Mouse (Mus musculus) thymus, postnatal 25 days (tissue): Measurements from ENCODE around the gene Sell.
"Not testable (repeated sequence)": the region's sequence is repeated elsewhere in the genome, so short reads cannot be mapped to it uniquely, and the experiment has no call there.

ENCODE experiments used
- DNase-seq: peaks from one replicate; pipeline ENCODE4 v3.0.0; 2022

The Sell gene

DNA sequence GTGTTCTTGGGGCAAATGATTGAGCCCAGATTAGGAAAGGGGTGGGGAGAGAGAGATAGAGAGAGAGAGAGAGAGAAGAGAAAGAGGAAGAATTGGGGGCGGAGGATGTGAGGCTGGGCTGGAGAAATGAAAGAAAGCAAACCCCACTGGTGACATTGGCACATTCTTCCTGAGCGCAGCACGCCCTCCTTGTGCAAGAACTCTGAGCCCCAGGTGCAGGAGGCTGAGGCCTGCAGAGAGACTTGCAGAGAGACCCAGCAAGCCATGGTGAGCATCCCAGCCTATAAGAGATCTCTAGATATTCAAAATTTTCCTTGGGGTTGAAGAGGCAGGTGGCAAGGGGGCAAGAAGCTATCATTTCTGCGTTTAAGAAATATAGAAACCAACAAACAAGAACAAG, at the start of gene Sell:
Gene Sell (plus strand): TSS at position 58 of the 400 bp plus-strand sequence.
- peak; percentile 84 for DNase-seq

DNA sequence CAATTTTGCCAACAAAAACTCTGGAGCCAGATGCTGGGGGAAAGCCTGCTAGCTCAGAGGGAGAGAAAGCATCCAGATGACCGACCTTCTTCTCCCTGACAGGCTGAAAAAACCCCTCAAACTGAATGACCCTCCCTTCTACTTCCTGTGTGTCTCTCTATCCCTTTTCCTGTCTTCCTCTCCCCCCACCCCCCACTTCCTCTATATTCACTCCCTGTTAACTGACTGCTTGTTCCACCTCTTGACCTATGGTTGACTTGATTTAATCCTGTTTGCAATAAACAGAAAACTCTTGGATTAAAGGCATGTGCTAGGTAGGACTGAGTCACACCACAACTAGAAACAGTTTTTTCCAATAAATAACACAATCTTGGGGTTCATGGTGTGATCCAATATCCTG, 47.2 kb upstream of the Sell start:
- DNase-seq = no peak

DNA sequence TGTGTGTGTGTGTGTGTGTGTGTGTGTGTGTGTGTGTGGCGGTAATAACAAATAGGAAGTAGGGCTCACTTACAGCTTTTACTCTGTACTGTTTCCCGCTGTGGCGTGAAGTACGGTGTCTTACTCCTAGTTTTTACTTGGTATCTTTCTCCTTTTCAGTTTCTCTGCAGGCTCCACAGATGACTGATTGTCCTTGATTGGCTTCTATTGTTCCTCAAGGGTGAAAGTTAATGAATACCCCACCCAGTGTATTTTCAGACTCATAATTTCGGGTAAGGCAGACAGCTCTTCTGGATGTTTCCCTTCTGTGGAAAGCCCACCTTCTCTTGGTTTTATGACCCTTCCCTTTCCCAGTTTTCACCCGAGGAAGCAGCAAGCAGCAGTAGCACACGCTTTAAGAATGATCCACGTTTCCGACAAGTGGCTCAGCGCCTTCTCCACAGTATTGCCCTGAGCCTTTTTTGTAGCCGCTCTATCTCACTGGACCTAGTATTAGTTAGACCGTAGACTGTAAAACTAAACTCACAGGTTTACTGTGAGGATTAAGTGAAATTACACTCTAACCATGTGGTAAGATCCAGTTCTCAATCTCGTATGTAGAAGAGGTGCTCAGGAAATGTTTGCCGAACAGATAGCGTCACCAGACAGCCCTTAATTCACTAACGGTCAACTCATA, 43.4 kb upstream of the Sell start:
- no peak for DNase-seq

DNA sequence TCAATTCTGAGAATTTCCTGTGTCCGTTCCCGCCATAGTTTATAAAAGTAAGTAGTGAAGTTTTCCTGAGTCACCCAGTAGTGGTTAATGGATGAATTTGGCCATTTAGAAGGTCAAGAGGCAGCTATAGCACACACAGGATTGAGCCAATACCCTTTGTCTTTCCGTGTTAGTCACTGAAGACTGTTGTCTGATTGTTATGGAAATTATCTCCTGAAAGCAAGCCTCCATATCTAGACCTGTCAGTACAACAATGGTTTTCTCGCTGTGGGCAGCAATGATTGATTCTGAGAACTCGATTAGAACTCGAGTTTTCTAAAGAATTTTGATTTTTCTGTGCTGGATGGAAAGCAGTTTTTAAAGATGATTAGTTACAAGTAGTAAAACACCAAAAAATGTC, 42.0 kb upstream of the Sell start:
- no peak for DNase-seq

DNA sequence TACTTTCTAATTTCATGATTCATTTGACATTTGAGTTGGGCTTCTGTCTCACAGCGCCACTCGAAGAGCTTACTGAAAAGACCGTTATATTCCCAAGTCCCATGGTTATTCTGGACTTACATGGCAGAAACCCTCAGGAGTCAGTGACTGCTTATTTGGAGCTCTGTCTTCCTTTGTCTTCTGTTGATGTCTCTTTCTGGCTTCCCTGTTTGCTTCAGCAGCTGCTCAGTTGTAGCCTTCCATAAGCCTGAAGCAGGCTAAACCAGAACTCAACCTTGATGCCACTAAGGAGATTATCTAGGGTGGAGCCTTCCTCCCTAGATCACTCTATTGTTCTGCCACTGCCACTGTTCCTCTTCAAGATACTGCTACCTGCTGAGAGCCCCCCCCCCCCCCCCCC, 41.0 kb upstream of the Sell start:
- DNase-seq = not testable (repeated sequence)

DNA sequence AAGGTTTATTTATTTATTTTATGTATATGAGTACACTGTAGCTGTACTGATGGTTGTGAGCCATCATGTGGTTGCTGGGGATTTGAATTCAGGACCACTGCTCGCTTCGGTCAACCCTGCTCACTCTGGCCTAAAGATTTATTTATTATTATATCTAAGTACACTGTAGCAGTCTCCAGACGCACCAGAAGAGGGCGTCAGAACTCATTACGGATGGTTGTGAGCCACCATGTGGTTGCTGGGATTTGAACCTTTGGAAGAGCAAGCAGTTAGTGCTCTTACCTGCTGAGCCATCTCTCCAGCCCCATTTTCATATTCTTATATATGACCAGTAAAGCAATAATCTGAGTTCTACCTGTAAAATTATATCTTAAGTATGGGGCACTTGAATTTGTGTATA, 39.7 kb upstream of the Sell start:
- peak; percentile 7 for DNase-seq

DNA sequence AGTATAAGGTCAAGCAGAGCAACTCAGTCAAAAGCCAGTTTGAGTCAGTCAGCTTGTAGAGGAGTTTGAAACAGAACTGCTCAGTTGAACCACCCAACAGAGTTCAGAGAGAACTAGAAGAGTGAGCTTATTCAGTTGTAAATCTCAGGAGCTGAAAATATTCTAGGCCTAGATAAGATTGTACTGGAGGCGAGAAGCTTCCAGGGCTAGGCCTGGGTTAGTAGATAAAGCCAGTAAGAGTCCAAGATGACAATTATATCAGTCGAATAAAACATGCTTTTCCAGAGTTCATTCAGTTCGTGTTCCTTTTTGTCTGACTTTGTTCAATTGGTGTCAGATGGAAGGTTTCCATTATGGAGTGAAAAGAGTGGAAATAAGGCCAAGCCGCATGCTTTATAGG, 36.1 kb upstream of the Sell start:
- DNase-seq = no peak

DNA sequence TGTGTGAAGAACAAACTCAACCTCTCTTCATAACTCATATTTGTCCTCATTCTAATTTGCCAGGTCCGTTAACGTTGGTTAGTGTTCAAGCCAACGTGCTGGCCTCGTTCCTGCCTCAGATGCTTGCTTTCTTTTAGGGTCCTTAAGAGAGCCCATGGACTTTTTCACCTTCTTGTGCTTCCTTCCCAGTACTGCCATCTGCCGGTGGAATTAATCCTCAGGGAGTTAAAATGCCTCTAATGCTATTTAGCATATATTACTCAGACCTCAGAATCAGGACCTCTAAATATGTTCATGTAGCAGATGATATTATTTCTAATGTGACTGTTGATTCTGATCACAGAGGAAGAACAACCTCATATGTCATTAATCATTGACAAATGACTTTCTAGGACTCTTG, 34.4 kb upstream of the Sell start:
- peak; percentile 33 for DNase-seq

DNA sequence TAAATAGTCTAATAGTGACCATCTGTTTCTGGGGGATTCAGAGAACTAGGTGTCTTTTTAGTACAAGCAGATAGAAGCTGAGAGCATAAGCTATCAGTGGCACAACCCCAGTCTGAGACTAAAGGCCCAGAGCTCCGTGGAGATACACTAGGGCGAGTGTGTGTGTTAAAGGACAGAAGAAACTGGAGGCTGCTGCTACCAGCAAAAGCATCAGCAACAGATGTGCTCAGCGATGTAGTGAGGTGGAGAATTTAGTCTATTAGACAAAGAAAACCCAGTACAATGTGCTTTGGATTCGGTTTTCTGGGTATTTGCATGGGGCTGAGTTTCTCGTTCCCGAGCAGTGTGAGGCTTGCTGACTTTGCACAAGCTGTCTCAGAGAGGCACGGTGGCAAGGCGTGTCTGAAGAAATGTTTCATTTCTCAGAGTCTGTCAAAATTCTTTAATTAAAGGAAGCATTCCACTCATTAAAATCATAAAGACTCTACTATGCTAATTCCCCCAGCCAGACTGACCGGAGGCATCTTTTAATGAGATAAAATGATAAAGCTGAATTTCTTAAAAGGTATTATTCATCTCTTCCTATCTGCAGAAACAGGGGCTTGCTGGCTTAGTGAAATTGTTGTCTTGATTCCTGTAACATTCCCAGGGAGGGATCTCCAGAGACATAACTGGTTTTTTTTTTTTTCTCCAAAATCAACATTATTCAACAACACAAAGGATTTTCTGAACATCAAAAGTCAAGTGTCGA, 21.2 kb upstream of the Sell start:
- DNase-seq = no peak

DNA sequence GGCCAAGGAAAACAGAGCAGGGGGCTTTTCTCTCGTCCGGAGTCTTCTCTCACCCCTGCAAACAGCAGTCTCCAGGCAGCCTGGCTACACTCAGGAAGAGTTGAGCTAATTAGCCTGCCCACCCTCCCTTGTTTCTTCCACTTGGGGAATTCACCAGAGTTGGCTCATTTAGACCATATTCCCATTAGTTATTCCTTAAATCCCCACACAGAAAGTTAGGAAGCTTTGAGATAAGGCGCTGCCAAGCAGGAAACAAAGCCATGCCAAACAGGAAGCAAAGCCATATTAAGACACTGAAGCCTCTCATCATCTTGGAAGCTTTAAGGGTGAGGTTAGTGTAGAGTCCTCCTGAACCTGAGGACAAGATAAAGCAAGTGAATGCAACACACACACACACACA, 18.2 kb upstream of the Sell start:
- DNase-seq = no peak

DNA sequence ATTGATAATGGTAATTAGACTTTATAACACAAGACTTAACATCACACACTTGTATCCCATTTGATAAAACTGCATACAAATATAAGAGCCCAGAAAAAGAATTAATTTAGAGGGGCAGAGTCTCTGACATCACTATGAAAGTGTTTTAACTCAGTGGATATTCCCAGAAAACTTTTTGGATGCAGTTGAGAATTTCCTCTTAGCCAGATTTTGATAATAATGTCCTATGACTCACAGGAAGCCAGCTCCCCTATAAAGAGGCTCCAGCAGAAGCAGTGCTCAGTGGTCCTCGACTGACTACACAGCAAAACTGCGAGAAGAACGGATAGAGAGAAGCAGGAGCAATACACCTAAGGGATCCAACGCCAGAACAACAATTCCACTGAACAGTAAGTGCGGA, 13.8 kb upstream of the Sell start, which contains the start of gene Sele:
Gene Sele (plus strand): TSS at position 301 of the 400 bp plus-strand sequence.
- no peak for DNase-seq

DNA sequence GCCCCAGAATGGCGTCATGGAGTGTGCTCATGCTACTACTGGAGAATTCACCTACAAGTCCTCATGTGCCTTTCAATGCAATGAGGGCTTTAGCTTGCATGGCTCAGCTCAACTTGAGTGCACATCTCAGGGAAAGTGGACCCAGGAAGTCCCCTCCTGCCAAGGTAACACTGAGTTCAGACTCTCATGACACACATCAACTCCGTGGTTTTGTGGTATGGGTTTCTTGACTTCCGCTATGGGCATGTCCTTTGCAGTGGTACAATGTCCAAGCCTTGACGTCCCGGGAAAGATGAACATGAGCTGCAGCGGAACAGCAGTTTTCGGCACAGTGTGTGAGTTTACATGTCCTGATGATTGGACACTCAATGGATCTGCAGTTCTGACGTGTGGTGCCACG, 8.2 kb upstream of the Sell start:
- no peak for DNase-seq

DNA sequence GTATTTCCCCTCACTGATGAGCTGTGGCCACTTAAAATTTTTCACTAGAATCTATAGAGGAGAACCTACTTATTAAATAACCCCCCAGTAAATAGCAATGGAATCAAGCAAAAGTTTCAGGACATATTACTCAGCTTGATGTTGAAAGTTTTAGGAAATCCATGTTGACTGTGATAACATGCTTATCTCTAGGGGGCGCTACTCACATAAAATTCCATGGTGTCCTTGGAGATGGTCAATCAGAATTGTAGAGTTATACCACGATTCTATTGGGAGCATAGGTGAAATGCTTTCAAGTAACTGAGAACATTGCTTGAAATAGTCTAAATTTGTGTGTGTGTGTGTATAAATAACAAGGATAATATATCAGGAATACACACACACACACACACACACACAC, 7.0 kb upstream of the Sell start:
- DNase-seq = no peak

DNA sequence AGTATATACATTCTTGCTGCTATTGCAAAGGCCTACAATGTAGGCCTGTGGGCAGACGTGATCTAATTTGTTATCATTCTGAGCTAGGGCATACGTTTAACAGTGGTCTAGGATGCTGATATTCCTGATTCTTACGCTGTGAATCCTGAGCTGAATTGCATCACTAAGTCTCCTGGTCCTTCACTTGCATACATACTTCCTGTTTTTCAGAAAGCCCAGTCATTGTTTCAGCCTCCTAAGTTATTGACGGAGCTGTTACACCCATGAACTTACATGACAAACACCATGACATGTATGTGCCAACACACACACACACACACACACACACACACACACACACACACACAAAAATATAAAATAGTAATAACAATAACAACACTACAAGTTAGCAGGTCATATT, 1.7 kb upstream of the Sell start:
- no peak for DNase-seq

DNA sequence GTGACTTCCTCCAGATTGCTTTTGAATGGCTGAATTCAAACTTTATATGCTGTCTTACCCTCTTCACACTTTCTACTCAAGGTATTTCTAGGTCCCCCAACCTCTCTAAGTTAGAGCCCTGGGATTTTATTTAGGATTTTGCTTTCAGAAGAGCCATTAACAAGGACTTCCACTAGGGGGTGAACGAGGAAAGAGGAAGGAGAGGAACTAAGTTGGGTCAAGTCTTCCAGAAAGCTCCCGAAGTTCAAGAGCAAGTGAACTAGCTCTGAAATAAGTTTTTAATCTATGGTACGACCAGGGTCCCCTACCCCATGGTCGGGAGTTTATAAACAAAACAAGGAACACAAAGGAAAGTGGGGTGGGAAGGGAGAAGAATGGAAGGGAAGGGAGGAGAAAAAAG, 504 bp upstream of the Sell start:
- peak; percentile 53 for DNase-seq

DNA sequence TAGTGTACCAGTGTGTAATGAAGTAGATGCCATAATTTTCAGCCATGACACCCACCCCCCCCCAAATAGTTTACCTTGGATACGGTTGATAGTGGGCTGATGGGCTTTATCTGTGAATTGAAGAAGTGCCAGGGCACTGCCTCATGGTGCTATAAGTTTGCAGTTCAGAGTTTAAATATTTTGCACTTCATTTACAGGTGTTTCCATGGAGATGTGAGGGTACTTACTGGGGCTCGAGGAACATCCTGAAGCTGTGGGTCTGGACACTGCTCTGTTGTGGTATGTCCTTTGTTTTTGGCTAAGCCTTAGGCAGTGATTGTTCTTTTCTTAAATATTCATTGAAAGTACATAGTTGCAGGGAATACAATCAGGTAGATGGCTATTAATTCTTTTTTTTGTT, 1.1 kb downstream of the Sell start:
- peak; percentile 24 for DNase-seq

DNA sequence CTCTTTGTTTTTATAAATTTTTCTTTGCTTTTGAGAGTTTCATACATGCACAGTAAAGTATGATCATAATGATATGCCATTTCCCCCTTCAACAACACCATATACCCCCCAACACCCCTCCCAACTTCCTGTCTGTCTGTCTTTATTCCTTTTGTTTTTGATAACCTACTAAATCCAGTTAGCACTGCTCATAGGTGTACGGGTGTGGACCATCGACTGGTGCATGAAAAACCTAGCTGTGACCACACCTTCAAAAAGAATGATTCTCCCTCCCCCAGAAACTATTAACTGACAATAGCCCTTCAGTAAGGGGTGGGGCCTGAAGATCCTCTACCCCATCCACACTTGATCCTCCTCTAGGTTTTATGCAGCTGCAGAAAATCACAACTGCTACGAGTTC, 2.0 kb downstream of the Sell start:
- DNase-seq = peak; percentile 66

DNA sequence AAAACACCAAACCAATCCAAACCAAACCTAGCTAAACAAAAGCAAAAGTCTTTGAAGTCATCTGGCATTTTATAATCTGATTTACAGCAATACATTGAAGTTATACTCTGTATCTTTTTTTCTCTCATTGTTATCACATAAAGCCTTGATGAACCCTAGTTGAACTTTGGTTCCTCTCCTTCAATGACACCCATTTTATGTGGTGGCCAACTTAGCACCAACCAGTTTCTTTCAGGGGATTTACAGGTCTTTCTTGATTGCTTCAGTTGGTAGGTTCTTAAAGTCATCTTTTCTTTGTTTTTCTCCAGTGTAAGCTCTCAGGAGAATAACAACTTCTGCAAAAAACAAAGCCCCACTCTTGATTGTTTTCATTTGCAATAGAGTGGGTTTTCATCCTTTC, 7.5 kb downstream of the Sell start:
- no peak for DNase-seq

DNA sequence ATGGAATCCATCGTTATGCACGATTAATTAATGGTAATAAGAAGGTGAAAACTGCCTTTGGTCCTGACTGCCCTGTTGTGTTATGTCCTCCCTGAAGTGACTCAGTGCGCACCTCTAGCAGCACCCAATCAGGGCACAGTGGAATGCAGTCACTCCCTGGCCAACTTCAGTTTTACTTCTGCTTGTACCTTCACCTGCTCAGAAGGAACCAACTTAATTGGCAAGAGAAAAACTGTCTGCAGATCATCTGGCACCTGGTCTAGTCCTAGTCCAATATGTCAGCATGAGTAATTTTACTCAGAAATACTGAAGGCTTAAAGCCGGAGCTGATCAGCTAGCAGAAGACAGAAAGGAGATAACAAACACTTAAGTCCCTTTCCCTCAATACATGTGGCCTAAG, 8.7 kb downstream of the Sell start:
- no peak for DNase-seq

DNA sequence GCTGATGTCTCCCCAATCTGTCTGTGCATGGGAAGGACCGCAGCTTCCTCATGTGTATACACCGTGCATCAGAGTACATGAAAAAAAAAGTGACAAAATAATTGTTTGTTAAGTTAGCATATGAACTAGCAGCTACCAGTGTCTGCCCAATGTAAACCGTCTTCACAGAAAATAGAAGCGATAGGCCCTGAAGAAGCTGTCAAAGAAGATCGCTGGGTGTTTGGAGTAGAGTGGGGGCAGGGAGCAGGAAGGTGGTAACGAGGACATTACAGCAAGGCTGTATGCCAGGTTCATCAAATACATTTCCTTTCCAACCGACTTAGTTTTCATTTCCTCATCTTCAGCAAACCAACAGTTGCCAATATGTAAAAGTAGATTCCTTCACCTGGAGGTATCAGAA, 9.3 kb downstream of the Sell start:
- peak; percentile 77 for DNase-seq

DNA sequence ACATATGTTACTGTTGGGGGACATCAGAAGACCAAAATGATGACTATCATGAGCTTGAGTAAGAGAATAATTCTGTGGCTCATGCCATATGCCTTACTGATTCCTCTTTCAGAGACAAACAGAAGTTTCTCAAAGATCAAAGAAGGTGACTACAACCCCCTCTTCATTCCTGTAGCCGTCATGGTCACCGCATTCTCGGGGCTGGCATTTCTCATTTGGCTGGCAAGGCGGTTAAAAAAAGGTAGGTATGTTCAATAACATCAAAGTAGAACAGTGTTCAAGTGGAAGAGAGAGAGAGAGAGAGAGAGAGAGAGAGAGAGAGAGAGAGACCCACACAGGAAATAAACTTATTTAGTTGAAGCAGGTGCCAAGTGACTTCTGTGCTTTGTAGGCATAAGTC, 10.2 kb downstream of the Sell start:
- peak; percentile 67 for DNase-seq

DNA sequence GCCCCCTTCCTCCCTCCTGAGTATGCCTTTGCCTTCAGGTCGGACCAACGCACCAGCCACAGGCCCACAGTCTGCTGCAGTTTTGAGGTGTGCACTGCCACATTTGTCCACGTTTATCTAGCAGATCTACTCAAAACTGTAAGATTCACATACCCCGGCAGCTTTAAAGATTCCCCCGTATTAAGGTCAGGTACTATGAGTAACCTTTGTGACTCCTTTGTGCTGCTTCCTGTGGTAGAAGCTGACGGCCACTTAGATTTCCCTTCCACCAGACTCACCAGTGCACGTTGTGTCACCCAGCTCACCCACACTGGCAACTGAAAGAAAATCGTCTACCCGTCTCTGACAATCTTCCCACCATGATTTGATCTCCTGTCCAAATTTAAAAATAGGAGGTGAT, 11.3 kb downstream of the Sell start:
- peak; percentile 26 for DNase-seq

DNA sequence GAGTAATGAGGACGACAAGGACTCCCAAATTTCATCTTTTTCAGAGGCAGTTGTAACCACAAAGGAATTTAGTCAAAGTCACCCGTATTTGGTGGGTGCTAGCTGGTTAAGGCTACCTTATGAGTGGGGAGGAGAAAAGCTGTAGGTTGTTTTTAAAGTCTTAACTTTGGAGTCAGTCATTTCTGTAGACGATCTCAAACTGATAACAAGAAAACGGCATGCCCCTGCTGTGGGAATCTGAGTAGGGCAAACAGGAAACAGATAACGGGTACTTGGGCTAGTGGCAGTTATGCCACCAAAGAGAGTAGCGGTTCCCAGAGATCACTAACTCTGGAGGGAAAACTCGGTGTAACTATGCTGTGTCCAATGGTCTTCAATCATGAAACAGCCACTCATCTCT, 12.0 kb downstream of the Sell start:
- DNase-seq = peak; percentile 33

DNA sequence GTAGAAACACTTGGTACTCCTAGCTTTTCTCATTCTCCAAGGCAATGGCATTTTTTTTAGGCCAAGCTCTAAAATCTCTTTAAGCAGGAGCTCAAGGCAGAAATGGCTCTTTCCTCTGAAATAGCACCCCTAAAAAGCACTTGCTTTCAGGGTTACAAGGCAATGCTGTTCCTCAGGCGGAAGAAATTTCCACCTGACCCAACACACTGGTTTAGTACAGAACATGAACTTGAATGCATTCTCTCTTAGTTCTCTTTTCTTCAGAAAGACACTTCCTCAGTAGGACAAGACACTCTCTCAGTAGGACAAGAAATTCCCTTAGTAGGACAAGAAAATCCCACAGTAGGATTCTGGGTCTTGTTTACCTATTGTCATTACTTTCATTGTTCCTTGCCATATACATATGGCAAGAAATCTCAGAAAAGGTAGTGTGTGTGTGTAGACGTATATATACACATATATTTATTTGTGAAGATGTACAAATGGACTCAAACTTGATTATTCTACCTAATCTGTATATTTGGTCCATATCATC, 12.9 kb downstream of the Sell start:
- no peak for DNase-seq

DNA sequence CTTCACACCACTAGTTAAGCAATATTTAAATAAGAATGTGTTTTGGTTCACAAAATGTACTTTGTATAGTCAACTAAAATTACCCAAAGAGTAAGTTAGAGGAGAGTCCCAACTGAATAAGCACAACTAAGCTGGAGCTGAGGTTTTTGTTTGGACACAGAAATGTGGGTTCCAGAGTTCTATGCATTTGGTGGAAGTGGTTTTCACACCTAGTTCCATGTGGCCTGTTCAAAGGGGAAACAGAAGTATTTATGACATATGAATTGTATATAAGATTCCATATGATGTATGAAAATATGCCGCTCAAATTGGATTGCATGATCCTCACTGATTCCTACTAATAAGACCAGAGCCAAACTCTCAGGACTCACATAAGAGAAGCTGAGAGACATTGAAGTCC, 13.6 kb downstream of the Sell start:
- no peak for DNase-seq
